Mouse (Mus musculus): ENCODE measurements at regions not wholly inside any gene's neighbourhood (a gene's known extent, or its start where the extent isn't known, plus 50 kb on each side); places are given as distances from the start of the nearest gene placed in this dataset.
A peak's percentile ranks its signal among the peaks of the same experiment; 100 is the strongest.

GRCm38 (mm10) chr6:143361963-143362362 is 194.9 kb downstream of the Etnk1 start:
- no peaks in the 10 kb centered on the region for H3K9me3 ChIP-seq (replicated peaks; ENCODE audit: control insufficient read depth, low read length)
- no peaks in the 10 kb centered on the region for H3K27me3 ChIP-seq (replicated peaks; ENCODE audit: control insufficient read depth, insufficient read depth, low read length)
- no peak overlapping the region for H3K4me3 ChIP-seq (ENCODE audit: low read depth, low read length)
- ATAC-seq (no peak), DNase-seq (ENCODE audit: low spot score) (no peak)
- H3K4me1 ChIP-seq (ENCODE audit: control insufficient read depth, insufficient read depth, low read length) = peaks cover 3% of the 10 kb centered on the region; the same call in 1 of the 2 replicates
- H3K9ac ChIP-seq (ENCODE audit: low read length) = no peak overlapping the region
- H3K27ac ChIP-seq (ENCODE audit: low read depth, low read length) = no peak overlapping the region
- no peaks in the 10 kb centered on the region for H3K36me3 ChIP-seq (ENCODE audit: control insufficient read depth, insufficient read depth, low read length)
- 96% methylated on average over 2 of the region's 2 CpGs for WGBS
- H3K4me2 ChIP-seq (ENCODE audit: low read length) = no peak overlapping the region

GRCm38 (mm10) chr6:143365840-143366239 is 198.8 kb downstream of the Etnk1 start:
- Histone ChIP-seq H3K4me1 (ENCODE audit: control insufficient read depth, insufficient read depth, low read length) (no peaks in the 10 kb centered on the region), H3K36me3 (ENCODE audit: control insufficient read depth, insufficient read depth, low read length) (no peaks in the 10 kb centered on the region), H3K4me2 (ENCODE audit: low read length) (no peak overlapping the region), H3K9ac (ENCODE audit: low read length) (no peak overlapping the region), H3K27me3 (replicated peaks; ENCODE audit: control insufficient read depth, insufficient read depth, low read length) (no peaks in the 10 kb centered on the region), H3K27ac (ENCODE audit: low read depth, low read length) (no peak overlapping the region), H3K9me3 (replicated peaks; ENCODE audit: control insufficient read depth, low read length) (no peaks in the 10 kb centered on the region), H3K4me3 (ENCODE audit: low read depth, low read length) (no peak overlapping the region)
- WGBS = 96% methylated on average over 5 of the region's 5 CpGs
- ATAC-seq = no peak
- no peak for DNase-seq (ENCODE audit: low spot score)

DNA sequence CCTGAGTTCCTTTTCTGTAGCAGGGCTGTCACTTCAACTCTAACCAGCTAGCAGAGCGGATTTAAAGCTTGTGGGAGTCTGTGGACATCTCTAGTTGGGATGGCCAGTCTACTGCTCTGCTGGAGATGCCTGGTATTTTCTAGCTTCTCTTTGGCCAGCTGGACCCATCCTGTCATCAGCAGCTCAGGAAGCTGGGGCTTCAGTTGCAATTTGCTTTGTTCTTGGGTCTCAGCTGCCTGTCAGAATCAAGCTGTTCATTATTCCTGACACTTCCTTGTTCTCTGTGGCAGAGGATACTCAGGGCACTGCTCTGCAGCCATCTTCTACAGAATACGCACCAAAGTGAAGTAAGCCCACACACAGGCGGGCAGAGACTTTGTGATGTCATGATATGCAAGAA is 200.8 kb downstream of the Etnk1 start:
- Histone ChIP-seq H3K4me1 (ENCODE audit: control insufficient read depth, insufficient read depth, low read length) (peaks cover 2% of the 10 kb centered on the region), H3K27ac (ENCODE audit: low read depth, low read length) (no peak overlapping the region), H3K4me2 (ENCODE audit: low read length) (no peak overlapping the region), H3K36me3 (ENCODE audit: control insufficient read depth, insufficient read depth, low read length) (no peaks in the 10 kb centered on the region), H3K27me3 (replicated peaks; ENCODE audit: control insufficient read depth, insufficient read depth, low read length) (no peaks in the 10 kb centered on the region), H3K4me3 (ENCODE audit: low read depth, low read length) (no peak overlapping the region), H3K9me3 (replicated peaks; ENCODE audit: control insufficient read depth, low read length) (no peaks in the 10 kb centered on the region), H3K9ac (ENCODE audit: low read length) (no peak overlapping the region)
- ATAC-seq (no peak), DNase-seq (ENCODE audit: low spot score) (no peak)
- 83% methylated on average over 3 of the region's 3 CpGs for WGBS

- no peak for DNase-seq (ENCODE audit: low spot score)
- H3K27me3 ChIP-seq (replicated peaks; ENCODE audit: control insufficient read depth, insufficient read depth, low read length) = no peaks in the 10 kb centered on the region
- H3K4me2 ChIP-seq (ENCODE audit: low read length) = no peak overlapping the region
- H3K4me3 ChIP-seq (ENCODE audit: low read depth, low read length) = no peak overlapping the region
- ATAC-seq = no peak
- 70% methylated on average over 8 of the region's 8 CpGs for WGBS
- H3K9me3 ChIP-seq (replicated peaks; ENCODE audit: control insufficient read depth, low read length) = no peaks in the 10 kb centered on the region
- H3K27ac ChIP-seq (ENCODE audit: low read depth, low read length) = no peak overlapping the region
- no peaks in the 10 kb centered on the region for H3K36me3 ChIP-seq (ENCODE audit: control insufficient read depth, insufficient read depth, low read length)
- peaks cover 4% of the 10 kb centered on the region for H3K4me1 ChIP-seq (ENCODE audit: control insufficient read depth, insufficient read depth, low read length)
- no peak overlapping the region for H3K9ac ChIP-seq (ENCODE audit: low read length)
Measured at GRCm38 (mm10) chr6:143368646-143369045, 201.6 kb downstream of the Etnk1 start.

- no peaks in the 10 kb centered on the region for H3K9me3 ChIP-seq (replicated peaks; ENCODE audit: control insufficient read depth, low read length)
- no peak overlapping the region; the same call in 1 of the 2 replicates for H3K9ac ChIP-seq (ENCODE audit: low read length)
- no peak overlapping the region for H3K4me2 ChIP-seq (ENCODE audit: low read length)
- no peak for ATAC-seq
- no peaks in the 10 kb centered on the region for H3K27me3 ChIP-seq (replicated peaks; ENCODE audit: control insufficient read depth, insufficient read depth, low read length)
- 5% methylated on average over 5 of the region's 5 CpGs for WGBS
- no peaks in the 10 kb centered on the region for H3K36me3 ChIP-seq (ENCODE audit: control insufficient read depth, insufficient read depth, low read length)
- peak; percentile 39 for DNase-seq (ENCODE audit: low spot score)
- H3K4me1 ChIP-seq (ENCODE audit: control insufficient read depth, insufficient read depth, low read length) = peaks cover 9% of the 10 kb centered on the region
- no peak overlapping the region for H3K27ac ChIP-seq (ENCODE audit: low read depth, low read length)
- H3K4me3 ChIP-seq (ENCODE audit: low read depth, low read length) = no peak overlapping the region
Measured at GRCm38 (mm10) chr6:143372487-143372886, 205.5 kb downstream of the Etnk1 start.

GRCm38 (mm10) chr6:143373686-143374273 is 206.8 kb downstream of the Etnk1 start:
- WGBS = 59% methylated on average over 15 of the region's 15 CpGs
- H3K4me2 ChIP-seq (ENCODE audit: low read length) = no peak overlapping the region
- H3K4me1 ChIP-seq (ENCODE audit: control insufficient read depth, insufficient read depth, low read length) = peaks cover 9% of the 10 kb centered on the region
- H3K9me3 ChIP-seq (replicated peaks; ENCODE audit: control insufficient read depth, low read length) = no peaks in the 10 kb centered on the region
- H3K27ac ChIP-seq (ENCODE audit: low read depth, low read length) = no peak overlapping the region
- no peaks in the 10 kb centered on the region for H3K36me3 ChIP-seq (ENCODE audit: control insufficient read depth, insufficient read depth, low read length)
- H3K4me3 ChIP-seq (ENCODE audit: low read depth, low read length) = no peak overlapping the region
- ATAC-seq (peak; percentile 50; the same call in 1 of the 2 replicates), DNase-seq (ENCODE audit: low spot score) (peak; percentile 63)
- H3K9ac ChIP-seq (ENCODE audit: low read length) = no peak overlapping the region
- no peaks in the 10 kb centered on the region for H3K27me3 ChIP-seq (replicated peaks; ENCODE audit: control insufficient read depth, insufficient read depth, low read length)

GRCm38 (mm10) chr6:143375951-143376713 is 209.1 kb downstream of the Etnk1 start:
- no peak for ATAC-seq
- WGBS = 76% methylated on average over 21 of the region's 21 CpGs

GRCm38 (mm10) chr6:143377121-143377520 is 210.1 kb downstream of the Etnk1 start:
- Histone ChIP-seq H3K27me3 (replicated peaks; ENCODE audit: control insufficient read depth, insufficient read depth, low read length) (no peaks in the 10 kb centered on the region), H3K36me3 (ENCODE audit: control insufficient read depth, insufficient read depth, low read length) (no peaks in the 10 kb centered on the region), H3K4me1 (ENCODE audit: control insufficient read depth, insufficient read depth, low read length) (peaks cover 9% of the 10 kb centered on the region), H3K27ac (ENCODE audit: low read depth, low read length) (no peak overlapping the region), H3K9me3 (replicated peaks; ENCODE audit: control insufficient read depth, low read length) (no peaks in the 10 kb centered on the region), H3K9ac (ENCODE audit: low read length) (no peak overlapping the region), H3K4me2 (ENCODE audit: low read length) (no peak overlapping the region), H3K4me3 (ENCODE audit: low read depth, low read length) (no peak overlapping the region)
- DNase-seq (ENCODE audit: low spot score) (no peak), ATAC-seq (no peak)
- WGBS = 76% methylated on average over 14 of the region's 14 CpGs

More at GRCm38 (mm10) chr6:143375951-143376713, 209.1 kb downstream of the Etnk1 start:
- no peaks in the 10 kb centered on the region for H3K36me3 ChIP-seq (ENCODE audit: control insufficient read depth, insufficient read depth, low read length)
- no peak for DNase-seq (ENCODE audit: low spot score)
- no peak overlapping the region for H3K9ac ChIP-seq (ENCODE audit: low read length)
- no peak overlapping the region for H3K4me2 ChIP-seq (ENCODE audit: low read length)
- no peaks in the 10 kb centered on the region for H3K9me3 ChIP-seq (replicated peaks; ENCODE audit: control insufficient read depth, low read length)
- no peak overlapping the region for H3K27ac ChIP-seq (ENCODE audit: low read depth, low read length)
- H3K4me1 ChIP-seq (ENCODE audit: control insufficient read depth, insufficient read depth, low read length) = peaks cover 9% of the 10 kb centered on the region
- H3K4me3 ChIP-seq (ENCODE audit: low read depth, low read length) = no peak overlapping the region
- H3K27me3 ChIP-seq (replicated peaks; ENCODE audit: control insufficient read depth, insufficient read depth, low read length) = no peaks in the 10 kb centered on the region

- Histone ChIP-seq H3K9ac (ENCODE audit: low read length) (no peak overlapping the region), H3K4me2 (ENCODE audit: low read length) (no peak overlapping the region), H3K9me3 (replicated peaks; ENCODE audit: control insufficient read depth, low read length) (no peaks in the 10 kb centered on the region), H3K36me3 (ENCODE audit: control insufficient read depth, insufficient read depth, low read length) (no peaks in the 10 kb centered on the region), H3K27me3 (replicated peaks; ENCODE audit: control insufficient read depth, insufficient read depth, low read length) (no peaks in the 10 kb centered on the region), H3K4me1 (ENCODE audit: control insufficient read depth, insufficient read depth, low read length) (0 out of 2 replicates have a peak, but pooled peaks cover 5% of the 10 kb centered on the region), H3K27ac (ENCODE audit: low read depth, low read length) (no peak overlapping the region), H3K4me3 (ENCODE audit: low read depth, low read length) (no peak overlapping the region)
- DNase-seq (ENCODE audit: low spot score) = no peak
- ATAC-seq = no peak
- 96% methylated on average over 9 of the region's 9 CpGs for WGBS
Measured at GRCm38 (mm10) chr6:143378126-143378525, 211.1 kb downstream of the Etnk1 start.
